In genomic region chr6:113494258-113494788, GRCm38 (mm10) we compare ENCODE assay signal across 8 mouse cellular contexts. TPM values are rescaled to one million over a fixed set of nuclear protein-coding genes. Genes with fewer than 3 reads are reported as not detected.
DNase-seq lines count a peak whose midpoint lies in the region; ATAC-seq and TF ChIP-seq lines count a peak whose summit lies in the region.

No protein-coding gene starts in this region.

- TF ChIP-seq POLR2A in kidney, adult 2 months (IDR thresholded peaks at IDR 0.05; ENCODE audit: low read depth, low read length): no peak
- TF ChIP-seq POLR2A in small intestine, adult 2 months (IDR thresholded peaks at IDR 0.05; ENCODE audit: low read depth, low read length): no peak; the same call in 1 of the 2 replicates

- peak; percentile 74 for TF ChIP-seq CTCF in kidney, adult 2 months (conservative IDR thresholded peaks at IDR 0.05; ENCODE audit: insufficient read depth, insufficient read length, low read depth, low read length)
- peak; percentile 76 for TF ChIP-seq CTCF in small intestine, adult 2 months (IDR thresholded peaks at IDR 0.05; ENCODE audit: extremely low read depth, insufficient read length, insufficient replicate concordance, low read depth, low read length)

- DNase-seq in cerebellum, adult 11-12 months: peak; percentile 56
- DNase-seq in cerebellum, adult 9-11 months: no peak
- DNase-seq in embryonic facial prominence, embryonic 14.5 days (ENCODE audit: low spot score): peak; percentile 86
- peak; percentile 63 for DNase-seq in heart, adult 8-10 months (ENCODE audit: low spot score)
- peak; percentile 85 for DNase-seq in kidney, adult 2 months
- peak; percentile 86 for DNase-seq in midbrain, embryonic 14.5 days

- H3K27me3 ChIP-seq in embryonic facial prominence, embryonic 14.5 days (replicated peaks; ENCODE audit: control insufficient read depth, insufficient read depth, low read length): peaks cover 12% of the 10 kb centered on the region
- H3K27me3 ChIP-seq in kidney, adult 2 months (replicated peaks; ENCODE audit: control insufficient read depth, insufficient read depth, low read length): no peaks in the 10 kb centered on the region
- peaks cover 47% of the 10 kb centered on the region for H3K27me3 ChIP-seq in limb, embryonic 13.5 days
- no peaks in the 10 kb centered on the region; the same call in 1 of the 2 replicates for H3K27me3 ChIP-seq in midbrain, embryonic 14.5 days (ENCODE audit: control insufficient read depth, insufficient read depth, low read length)
- no peaks in the 10 kb centered on the region for H3K27me3 ChIP-seq in small intestine, adult 2 months (ENCODE audit: control insufficient read depth, insufficient read depth, low read length)

- H3K9ac ChIP-seq in embryonic facial prominence, embryonic 14.5 days (ENCODE audit: low read depth, low read length): peak overlapping the region; percentile 51
- H3K9ac ChIP-seq in limb, embryonic 13.5 days: peak overlapping the region; percentile 62
- H3K9ac ChIP-seq in midbrain, embryonic 14.5 days (replicated peaks; ENCODE audit: low read length): peak overlapping the region; percentile 31

- WGBS in embryonic facial prominence, embryonic 14.5 days: under 1% methylated on average over 33 of the region's 54 CpGs
- 2% methylated on average over 54 of the region's 54 CpGs for WGBS in kidney, adult 2 months
- WGBS in limb, embryonic 13.5 days: 1% methylated on average over 53 of the region's 54 CpGs
- WGBS in midbrain, embryonic 14.5 days: 2% methylated on average over 50 of the region's 54 CpGs
- WGBS in small intestine, adult 2 months: under 1% methylated on average over 54 of the region's 54 CpGs

- H3K4me2 ChIP-seq in embryonic facial prominence, embryonic 14.5 days (ENCODE audit: low read depth, low read length): peak overlapping the region; percentile 74
- peak overlapping the region; percentile 68 for H3K4me2 ChIP-seq in limb, embryonic 13.5 days (replicated peaks)
- peak overlapping the region; percentile 55 for H3K4me2 ChIP-seq in midbrain, embryonic 14.5 days (ENCODE audit: low read length)

- H3K4me1 ChIP-seq in embryonic facial prominence, embryonic 14.5 days (ENCODE audit: control insufficient read depth, insufficient read depth, low read length): peaks cover 3% of the 10 kb centered on the region; the same call in 1 of the 2 replicates
- H3K4me1 ChIP-seq in kidney, adult 2 months (ENCODE audit: control insufficient read depth, insufficient read depth, low read length): no peaks in the 10 kb centered on the region
- H3K4me1 ChIP-seq in limb, embryonic 13.5 days: peaks cover 12% of the 10 kb centered on the region
- H3K4me1 ChIP-seq in midbrain, embryonic 14.5 days (ENCODE audit: control insufficient read depth, insufficient read depth, low read length): no peaks in the 10 kb centered on the region
- peaks cover 13% of the 10 kb centered on the region for H3K4me1 ChIP-seq in small intestine, adult 2 months (ENCODE audit: control insufficient read depth, insufficient read depth, insufficient read length, low read length)

- H3K4me3 ChIP-seq in embryonic facial prominence, embryonic 14.5 days (ENCODE audit: low read depth, low read length): peak overlapping the region; percentile 47
- H3K4me3 ChIP-seq in kidney, adult 2 months (ENCODE audit: insufficient read depth, low read depth, low read length): peak overlapping the region; percentile 52
- peak overlapping the region; percentile 48 for H3K4me3 ChIP-seq in limb, embryonic 13.5 days
- peak overlapping the region; percentile 32 for H3K4me3 ChIP-seq in midbrain, embryonic 14.5 days (replicated peaks; ENCODE audit: low read depth, low read length)
- H3K4me3 ChIP-seq in small intestine, adult 2 months (ENCODE audit: low read depth, low read length): peak overlapping the region; percentile 64

- 0 out of 2 replicates have a peak overlapping the region, but pooled peaks have one; percentile 4 for H3K27ac ChIP-seq in embryonic facial prominence, embryonic 14.5 days (replicated peaks; ENCODE audit: low read depth, low read length)
- no peak overlapping the region; the same call in 1 of the 2 replicates for H3K27ac ChIP-seq in kidney, adult 2 months (ENCODE audit: insufficient read depth, low read depth, low read length)
- H3K27ac ChIP-seq in limb, embryonic 13.5 days: no peak overlapping the region
- no peak overlapping the region for H3K27ac ChIP-seq in midbrain, embryonic 14.5 days (replicated peaks; ENCODE audit: low read depth, low read length)
- H3K27ac ChIP-seq in small intestine, adult 2 months (ENCODE audit: insufficient read depth, low read depth, low read length): peak overlapping the region; percentile 44

- peak; percentile 86 for ATAC-seq in embryonic facial prominence, embryonic 14.5 days (ENCODE audit: low read depth)
- ATAC-seq in limb, embryonic 13.5 days (ENCODE audit: low FRiP score, low read depth): peak; percentile 80
- peak; percentile 79; the same call in 1 of the 2 replicates for ATAC-seq in midbrain, embryonic 14.5 days (ENCODE audit: low FRiP score, low TSS enrichment)

- H3K36me3 ChIP-seq in embryonic facial prominence, embryonic 14.5 days (ENCODE audit: control insufficient read depth, insufficient read depth, low read length): 0 out of 2 replicates have a peak, but pooled peaks cover 5% of the 10 kb centered on the region
- no peaks in the 10 kb centered on the region; the same call in 1 of the 2 replicates for H3K36me3 ChIP-seq in kidney, adult 2 months (ENCODE audit: control insufficient read depth, insufficient read depth, low read length)
- peaks cover 5% of the 10 kb centered on the region; the same call in 1 of the 2 replicates for H3K36me3 ChIP-seq in limb, embryonic 13.5 days
- peaks cover 40% of the 10 kb centered on the region for H3K36me3 ChIP-seq in midbrain, embryonic 14.5 days (ENCODE audit: control insufficient read depth, insufficient read depth, low read length)
- H3K36me3 ChIP-seq in small intestine, adult 2 months (ENCODE audit: control insufficient read depth, insufficient read depth, low read length): peaks cover 10% of the 10 kb centered on the region

- H3K9me3 ChIP-seq in embryonic facial prominence, embryonic 14.5 days (ENCODE audit: control insufficient read depth, low read length): no peaks in the 10 kb centered on the region
- no peaks in the 10 kb centered on the region for H3K9me3 ChIP-seq in limb, embryonic 13.5 days
- H3K9me3 ChIP-seq in midbrain, embryonic 14.5 days (ENCODE audit: control insufficient read depth, low read length): no peaks in the 10 kb centered on the region

RNA-seq across cellular contexts. Expression of gene Prrt3, which starts 7.4 kb away (rescaled TPM):
- polyA plus RNA-seq in embryonic facial prominence, embryonic 14.5 days (2014; fragmentation: Nextera tagmentation; extraction: Ambion mirVana): 1.7 and 1.9 TPM in 2 replicates
- not detected for total RNA-seq in heart, adult 8-10 months (2022)
- polyA plus RNA-seq in kidney, adult 2 months (2012; rRNA removed): 0.05 TPM in 1 of 2 replicates, not detected in the other
- polyA plus RNA-seq in limb, embryonic 13.5 days (2015; fragmentation: Nextera tagmentation; extraction: Ambion mirVana): 0.94 and 1.2 TPM in 2 replicates
- 8.2 and 10.6 TPM in 2 replicates for polyA plus RNA-seq in midbrain, embryonic 14.5 days (2014; fragmentation: Nextera tagmentation; extraction: Ambion mirVana)
- 0.05 TPM in 1 of 2 replicates, not detected in the other for polyA plus RNA-seq in small intestine, adult 2 months (2012; rRNA removed)

RNA-seq across cellular contexts. Expression of gene Creld1, which starts 11.2 kb away (rescaled TPM):
- polyA plus RNA-seq in embryonic facial prominence, embryonic 14.5 days (2014; fragmentation: Nextera tagmentation; extraction: Ambion mirVana): 24.8 and 25.3 TPM in 2 replicates
- 10 to 100 TPM; 53.9 to 63.4 (median 59.2) TPM for total RNA-seq in heart, adult 8-10 months (2022)
- 22.3 and 23.6 TPM in 2 replicates for polyA plus RNA-seq in kidney, adult 2 months (2012; rRNA removed)
- 14.9 and 17.1 TPM in 2 replicates for polyA plus RNA-seq in limb, embryonic 13.5 days (2015; fragmentation: Nextera tagmentation; extraction: Ambion mirVana)
- 49.7 and 51.1 TPM in 2 replicates for polyA plus RNA-seq in midbrain, embryonic 14.5 days (2014; fragmentation: Nextera tagmentation; extraction: Ambion mirVana)
- 5.7 and 6.6 TPM in 2 replicates for polyA plus RNA-seq in small intestine, adult 2 months (2012; rRNA removed)

RNA-seq across cellular contexts. Expression of gene Il17rc, which starts 23.1 kb away (rescaled TPM):
- polyA plus RNA-seq in embryonic facial prominence, embryonic 14.5 days (2014; fragmentation: Nextera tagmentation; extraction: Ambion mirVana): 15.7 and 20.2 TPM in 2 replicates
- 1 to 10 TPM; 5.6 to 9.9 (median 7.5) TPM for total RNA-seq in heart, adult 8-10 months (2022)
- polyA plus RNA-seq in kidney, adult 2 months (2012; rRNA removed): 37.6 and 41.8 TPM in 2 replicates
- 9.9 and 10.5 TPM in 2 replicates for polyA plus RNA-seq in limb, embryonic 13.5 days (2015; fragmentation: Nextera tagmentation; extraction: Ambion mirVana)
- polyA plus RNA-seq in midbrain, embryonic 14.5 days (2014; fragmentation: Nextera tagmentation; extraction: Ambion mirVana): 0.77 and 0.93 TPM in 2 replicates
- 189 and 786 TPM in 2 replicates for polyA plus RNA-seq in small intestine, adult 2 months (2012; rRNA removed)

RNA-seq across cellular contexts. Expression of gene Il17re, which starts 36.0 kb away (rescaled TPM):
- polyA plus RNA-seq in embryonic facial prominence, embryonic 14.5 days (2014; fragmentation: Nextera tagmentation; extraction: Ambion mirVana): 3.6 and 5.6 TPM in 2 replicates
- total RNA-seq in heart, adult 8-10 months (2022): 1 to 10 TPM in 2 of 4 experiments, under 1 TPM in 2; 0.60 to 2.0 (median 1.1) TPM
- polyA plus RNA-seq in kidney, adult 2 months (2012; rRNA removed): 25.7 and 41.4 TPM in 2 replicates
- polyA plus RNA-seq in limb, embryonic 13.5 days (2015; fragmentation: Nextera tagmentation; extraction: Ambion mirVana): 6.5 and 6.6 TPM in 2 replicates
- polyA plus RNA-seq in midbrain, embryonic 14.5 days (2014; fragmentation: Nextera tagmentation; extraction: Ambion mirVana): 0.09 TPM in 1 of 2 replicates, not detected in the other
- polyA plus RNA-seq in small intestine, adult 2 months (2012; rRNA removed): 6.8 and 11.4 TPM in 2 replicates

RNA-seq across cellular contexts. Expression of gene Emc3, which starts 37.1 kb away (rescaled TPM):
- 96.7 and 103 TPM in 2 replicates for polyA plus RNA-seq in embryonic facial prominence, embryonic 14.5 days (2014; fragmentation: Nextera tagmentation; extraction: Ambion mirVana)
- total RNA-seq in heart, adult 8-10 months (2022): 10 to 100 TPM; 56.4 to 60.9 (median 57.3) TPM
- polyA plus RNA-seq in kidney, adult 2 months (2012; rRNA removed): 60.1 and 64.5 TPM in 2 replicates
- polyA plus RNA-seq in limb, embryonic 13.5 days (2015; fragmentation: Nextera tagmentation; extraction: Ambion mirVana): 94.0 and 98.4 TPM in 2 replicates
- polyA plus RNA-seq in midbrain, embryonic 14.5 days (2014; fragmentation: Nextera tagmentation; extraction: Ambion mirVana): 91.9 and 100 TPM in 2 replicates
- polyA plus RNA-seq in small intestine, adult 2 months (2012; rRNA removed): 13.9 and 19.7 TPM in 2 replicates

Comparison
In these comparisons a context has a peak if more than half of its experiments do, and no peak if none do; other contexts are left out.
1. H3K27ac ChIP-seq: peak in embryonic facial prominence, embryonic 14.5 days (single experiment) and small intestine, adult 2 months (single experiment); none in kidney, adult 2 months (single experiment), limb, embryonic 13.5 days (single experiment) and midbrain, embryonic 14.5 days (single experiment).
2. Peak in every context shown above with its lines, with median percentiles within 50 percentile points of each other: ATAC-seq, H3K4me2 ChIP-seq, H3K4me3 ChIP-seq and H3K9ac ChIP-seq.